Mouse (Mus musculus): Measurements from ENCODE around the gene Ablim2. TPM values are rescaled to one million over a fixed set of nuclear protein-coding genes. Genes with fewer than 3 reads are reported as not detected.
A peak's percentile ranks its signal among the peaks of the same experiment; 100 is the strongest.

Gene Ablim2
- polyA plus RNA-seq, 1 experiment from 2014 or later: 0.94 TPM

DNA sequence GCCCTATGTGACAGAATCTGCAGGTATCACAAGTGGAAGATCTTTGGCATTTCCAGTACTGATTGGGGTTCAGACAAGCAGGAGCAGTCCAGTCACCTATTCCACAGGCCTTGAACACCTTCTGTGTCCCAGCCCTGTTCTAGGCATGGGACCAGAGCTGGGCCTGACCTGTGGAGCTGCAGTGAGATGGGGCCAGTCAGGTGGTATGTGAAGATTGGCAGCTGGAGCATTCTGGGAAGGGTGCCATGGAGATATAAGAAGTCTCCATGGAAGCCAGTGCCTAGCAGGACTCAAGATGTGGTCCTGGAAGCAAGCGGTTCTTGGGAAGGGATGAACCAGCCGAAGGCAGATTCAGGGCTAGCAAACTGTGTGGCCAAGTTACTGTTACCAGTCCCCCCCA is 103.8 kb downstream of the Ablim2 start:
- Histone ChIP-seq H3K9me3 (no peaks in the 10 kb centered on the region), H3K9ac (no peak overlapping the region), H3K36me3 (no peaks in the 10 kb centered on the region), H3K27ac (no peak overlapping the region), H3K4me3 (no peak overlapping the region), H3K27me3 (no peaks in the 10 kb centered on the region), H3K4me1 (no peaks in the 10 kb centered on the region), H3K4me2 (no peak overlapping the region)
- 95% methylated on average over 2 of the region's 2 CpGs for WGBS
- ATAC-seq (ENCODE audit: insufficient number of reproducible peaks, insufficient read depth, low FRiP score, low TSS enrichment, low read depth): no peak

DNA sequence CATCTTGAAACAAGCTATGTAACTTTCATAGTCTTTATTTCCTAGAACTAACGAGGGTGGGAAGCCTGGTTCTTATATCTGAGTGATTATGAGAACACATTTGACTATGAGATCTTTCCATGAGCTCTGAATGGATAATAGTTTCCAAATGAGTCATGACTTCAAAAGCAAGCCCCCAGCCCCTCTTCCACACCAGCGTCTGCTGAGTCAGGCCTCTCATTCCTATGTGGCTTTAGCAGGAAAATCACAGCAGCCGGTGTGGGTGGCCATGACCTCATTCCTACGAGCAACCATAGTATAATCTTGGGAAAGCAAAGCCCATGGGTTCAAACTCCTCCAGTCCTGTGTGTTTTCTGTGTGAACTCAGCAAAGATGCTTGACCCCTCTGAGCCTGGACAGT is 112.3 kb downstream of the Ablim2 start:
- Histone ChIP-seq H3K27ac (no peak overlapping the region), H3K4me1 (no peaks in the 10 kb centered on the region), H3K36me3 (no peaks in the 10 kb centered on the region), H3K9ac (no peak overlapping the region), H3K9me3 (no peaks in the 10 kb centered on the region), H3K4me2 (no peak overlapping the region), H3K4me3 (no peak overlapping the region), H3K27me3 (no peaks in the 10 kb centered on the region)
- ATAC-seq (ENCODE audit: insufficient number of reproducible peaks, insufficient read depth, low FRiP score, low TSS enrichment, low read depth): no peak
- 62% methylated on average over 4 of the region's 4 CpGs for WGBS

DNA sequence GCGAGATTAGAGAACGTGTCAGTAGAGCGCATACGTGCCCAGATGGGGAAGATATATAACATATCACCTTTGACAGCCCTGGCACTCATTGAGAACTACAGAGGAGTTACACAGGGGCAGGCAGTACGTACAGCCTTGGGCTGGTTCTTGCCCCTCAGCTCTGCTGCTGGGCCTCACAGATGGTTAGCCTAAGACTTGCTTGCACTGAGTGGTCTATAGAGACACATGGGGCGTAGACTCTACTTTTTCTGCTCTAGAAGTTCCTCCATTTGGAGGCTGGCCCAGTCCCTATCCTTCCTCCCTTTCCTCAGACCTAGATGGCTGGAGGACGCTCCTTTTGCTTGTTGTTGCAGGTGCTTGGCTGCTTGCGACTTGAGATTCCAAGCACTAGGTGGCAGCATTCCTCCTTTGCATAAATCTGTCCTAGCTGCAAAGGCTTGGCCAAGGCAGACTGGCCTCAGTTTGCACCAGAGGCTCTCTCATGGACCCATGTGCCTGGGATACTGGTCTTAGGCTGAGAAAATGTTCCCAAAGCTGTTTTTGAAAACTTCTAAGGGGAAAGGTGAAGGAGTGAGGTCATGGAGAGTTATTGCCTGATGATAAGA is 112.8 kb downstream of the Ablim2 start:
- no peaks in the 10 kb centered on the region for H3K4me1 ChIP-seq
- no peak overlapping the region for H3K27ac ChIP-seq
- no peak overlapping the region for H3K4me3 ChIP-seq
- ATAC-seq (ENCODE audit: insufficient number of reproducible peaks, insufficient read depth, low FRiP score, low TSS enrichment, low read depth): 0 out of 2 replicates have a peak, but pooled peaks have one; percentile 32
- no peak overlapping the region for H3K9ac ChIP-seq
- no peaks in the 10 kb centered on the region for H3K27me3 ChIP-seq
- H3K4me2 ChIP-seq: no peak overlapping the region
- no peaks in the 10 kb centered on the region for H3K36me3 ChIP-seq
- 55% methylated on average over 8 of the region's 8 CpGs for WGBS
- H3K9me3 ChIP-seq: no peaks in the 10 kb centered on the region

DNA sequence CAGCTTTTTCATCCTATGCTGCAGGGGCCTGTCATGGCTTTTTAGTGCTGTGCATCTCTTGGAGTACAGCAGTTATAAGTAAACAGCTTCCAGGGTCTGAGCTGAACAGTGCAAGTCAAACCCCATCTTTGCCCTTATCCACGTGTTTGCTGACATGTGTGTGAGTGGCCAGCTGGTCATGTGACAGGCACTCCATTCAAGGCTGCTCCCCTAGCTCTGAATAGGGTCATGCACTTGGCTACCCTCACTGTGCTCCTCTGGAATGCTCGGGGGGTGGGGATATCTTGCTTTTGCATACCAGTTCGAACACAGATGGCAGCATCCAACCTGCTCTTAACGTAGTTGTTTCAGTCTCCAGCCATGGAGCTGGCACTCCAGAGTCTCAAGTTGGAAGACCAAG is 115.7 kb downstream of the Ablim2 start:
- Histone ChIP-seq H3K4me3 (no peak overlapping the region), H3K27me3 (no peaks in the 10 kb centered on the region), H3K4me2 (no peak overlapping the region), H3K9ac (no peak overlapping the region), H3K36me3 (no peaks in the 10 kb centered on the region), H3K4me1 (no peaks in the 10 kb centered on the region), H3K27ac (no peak overlapping the region), H3K9me3 (no peaks in the 10 kb centered on the region)
- no peak for ATAC-seq (ENCODE audit: insufficient number of reproducible peaks, insufficient read depth, low FRiP score, low TSS enrichment, low read depth)
- WGBS: 44% methylated on average over 4 of the region's 4 CpGs

DNA sequence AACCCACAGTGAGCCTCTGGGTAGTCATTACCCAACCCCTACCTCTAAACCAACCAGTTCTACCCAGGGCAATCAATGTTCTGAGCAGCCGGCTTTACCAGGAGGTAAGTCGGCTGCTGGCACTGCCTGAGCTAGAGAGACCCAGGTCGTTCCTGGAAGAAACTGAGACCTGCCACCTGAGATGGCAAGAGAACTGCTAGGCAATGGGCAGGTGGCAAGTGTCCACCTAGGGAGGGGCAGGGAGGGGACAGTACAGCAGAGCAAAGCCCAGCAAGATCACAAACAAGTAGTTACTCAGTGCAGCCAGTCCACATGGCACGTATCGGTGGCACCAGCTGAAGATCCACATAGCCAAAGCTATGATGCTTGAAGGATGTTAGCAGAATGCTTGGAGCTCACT is 118.6 kb downstream of the Ablim2 start:
- Histone ChIP-seq H3K9me3 (no peaks in the 10 kb centered on the region), H3K4me2 (no peak overlapping the region), H3K9ac (no peak overlapping the region), H3K27me3 (no peaks in the 10 kb centered on the region), H3K4me3 (no peak overlapping the region), H3K27ac (no peak overlapping the region), H3K4me1 (0 out of 2 replicates have a peak, but pooled peaks cover 3% of the 10 kb centered on the region), H3K36me3 (no peaks in the 10 kb centered on the region)
- WGBS: 82% methylated on average over 5 of the region's 5 CpGs
- ATAC-seq (ENCODE audit: insufficient number of reproducible peaks, insufficient read depth, low FRiP score, low TSS enrichment, low read depth): no peak

DNA sequence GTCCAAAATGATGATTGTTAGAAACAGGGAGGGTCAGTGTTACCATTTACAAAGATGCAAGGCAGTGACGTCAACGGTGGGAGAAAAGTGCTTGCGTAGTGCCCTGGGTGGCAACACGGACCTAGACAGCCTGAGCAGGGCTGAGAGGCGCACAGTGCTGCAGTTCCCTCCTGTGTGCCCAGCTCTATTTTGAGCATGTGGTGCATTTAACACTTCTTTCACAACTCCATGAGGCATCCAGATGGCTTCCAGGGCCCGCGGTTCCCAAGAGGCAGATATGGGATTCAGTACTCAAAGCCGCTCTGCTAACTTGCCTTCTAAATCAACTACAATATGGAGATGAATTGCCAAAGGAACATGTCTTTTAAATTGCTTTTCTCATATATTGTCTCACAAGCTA is 121.5 kb downstream of the Ablim2 start:
- ATAC-seq (ENCODE audit: insufficient number of reproducible peaks, insufficient read depth, low FRiP score, low TSS enrichment, low read depth): no peak
- 78% methylated on average over 8 of the region's 8 CpGs for WGBS
- no peaks in the 10 kb centered on the region for H3K27me3 ChIP-seq

DNA sequence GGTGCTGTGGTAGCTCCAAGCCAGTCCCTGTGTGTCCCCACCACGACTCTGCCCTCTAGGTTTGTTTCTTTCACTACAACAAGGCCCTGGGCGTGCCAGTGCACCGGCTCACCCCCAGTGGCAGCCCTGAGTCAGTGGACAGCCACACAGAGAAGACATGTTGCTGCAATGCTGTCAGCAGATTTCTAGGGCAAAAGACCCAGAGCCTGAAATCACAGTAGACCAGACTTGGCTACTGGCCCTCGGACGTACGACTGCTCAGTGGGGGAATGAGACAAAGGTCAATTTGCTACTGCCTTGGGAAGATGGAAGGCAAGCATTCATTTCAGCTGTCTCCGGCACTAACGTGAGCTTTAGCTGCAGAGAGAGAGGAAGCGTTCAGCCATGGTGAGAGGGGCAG is 124.7 kb downstream of the Ablim2 start:
- Histone ChIP-seq H3K4me1 (0 out of 2 replicates have a peak, but pooled peaks cover 3% of the 10 kb centered on the region), H3K27me3 (no peaks in the 10 kb centered on the region), H3K4me3 (no peak overlapping the region), H3K9ac (no peak overlapping the region), H3K27ac (no peak overlapping the region), H3K36me3 (no peaks in the 10 kb centered on the region), H3K4me2 (no peak overlapping the region), H3K9me3 (no peaks in the 10 kb centered on the region)
- ATAC-seq (ENCODE audit: insufficient number of reproducible peaks, insufficient read depth, low FRiP score, low TSS enrichment, low read depth): no peak
- WGBS: 64% methylated on average over 9 of the region's 9 CpGs

More for the DNA sequence above, 121.5 kb downstream of the Ablim2 start:
- Histone ChIP-seq H3K4me3 (no peak overlapping the region), H3K9me3 (no peaks in the 10 kb centered on the region), H3K4me2 (no peak overlapping the region), H3K27ac (no peak overlapping the region), H3K9ac (no peak overlapping the region), H3K36me3 (no peaks in the 10 kb centered on the region), H3K4me1 (0 out of 2 replicates have a peak, but pooled peaks cover 3% of the 10 kb centered on the region)

DNA sequence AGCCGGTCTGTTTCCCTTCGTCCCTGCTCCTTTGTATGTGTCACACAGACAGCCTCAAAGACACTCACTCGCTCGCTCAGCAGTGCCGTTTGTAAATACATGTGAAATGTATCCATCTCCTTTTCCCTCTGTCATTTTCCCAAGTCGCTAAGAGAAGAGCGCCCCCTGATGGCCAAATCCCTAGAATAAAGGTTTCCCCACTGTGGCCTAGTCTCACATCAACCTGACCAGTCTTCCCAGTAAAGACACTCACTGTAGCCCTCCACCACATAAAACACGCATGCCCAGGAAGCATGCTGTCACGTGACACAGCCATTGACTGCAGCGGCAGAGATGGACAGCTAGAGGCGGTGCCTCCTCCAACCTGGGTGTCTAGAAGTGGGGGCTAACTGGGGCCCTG is 126.6 kb downstream of the Ablim2 start:
- no peak overlapping the region for H3K27ac ChIP-seq
- no peak overlapping the region for H3K4me2 ChIP-seq
- H3K4me1 ChIP-seq: 0 out of 2 replicates have a peak, but pooled peaks cover 3% of the 10 kb centered on the region
- no peak overlapping the region for H3K4me3 ChIP-seq
- ATAC-seq (ENCODE audit: insufficient number of reproducible peaks, insufficient read depth, low FRiP score, low TSS enrichment, low read depth): no peak
- no peaks in the 10 kb centered on the region for H3K27me3 ChIP-seq
- no peaks in the 10 kb centered on the region for H3K9me3 ChIP-seq
- WGBS: 40% methylated on average over 11 of the region's 11 CpGs
- no peaks in the 10 kb centered on the region for H3K36me3 ChIP-seq
- H3K9ac ChIP-seq: no peak overlapping the region

DNA sequence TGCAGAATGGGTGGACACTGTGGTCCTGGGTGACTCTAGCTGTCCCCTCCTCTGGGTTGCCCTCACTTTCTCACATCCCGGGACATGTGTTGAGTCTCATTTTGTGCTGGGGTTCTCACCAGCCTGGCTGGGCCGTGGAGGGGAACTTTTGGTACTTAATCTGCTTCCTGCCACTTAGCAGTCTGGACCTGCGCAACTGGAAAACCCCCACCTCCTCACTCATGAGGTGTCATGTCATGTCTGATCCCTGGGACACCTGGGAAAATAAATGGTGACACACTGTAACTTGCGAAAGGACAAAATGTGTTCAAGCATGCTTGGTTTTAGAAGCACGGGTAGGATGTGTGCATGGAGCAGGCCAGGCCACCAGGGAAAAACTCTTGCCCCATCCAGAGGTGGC is 127.0 kb downstream of the Ablim2 start:
- H3K4me3 ChIP-seq: no peak overlapping the region
- H3K27ac ChIP-seq: no peak overlapping the region
- H3K36me3 ChIP-seq: no peaks in the 10 kb centered on the region
- ATAC-seq (ENCODE audit: insufficient number of reproducible peaks, insufficient read depth, low FRiP score, low TSS enrichment, low read depth): no peak
- WGBS: 86% methylated on average over 5 of the region's 5 CpGs
- H3K27me3 ChIP-seq: no peaks in the 10 kb centered on the region
- H3K9ac ChIP-seq: no peak overlapping the region
- H3K9me3 ChIP-seq: no peaks in the 10 kb centered on the region
- H3K4me1 ChIP-seq: 0 out of 2 replicates have a peak, but pooled peaks cover 3% of the 10 kb centered on the region
- no peak overlapping the region for H3K4me2 ChIP-seq

DNA sequence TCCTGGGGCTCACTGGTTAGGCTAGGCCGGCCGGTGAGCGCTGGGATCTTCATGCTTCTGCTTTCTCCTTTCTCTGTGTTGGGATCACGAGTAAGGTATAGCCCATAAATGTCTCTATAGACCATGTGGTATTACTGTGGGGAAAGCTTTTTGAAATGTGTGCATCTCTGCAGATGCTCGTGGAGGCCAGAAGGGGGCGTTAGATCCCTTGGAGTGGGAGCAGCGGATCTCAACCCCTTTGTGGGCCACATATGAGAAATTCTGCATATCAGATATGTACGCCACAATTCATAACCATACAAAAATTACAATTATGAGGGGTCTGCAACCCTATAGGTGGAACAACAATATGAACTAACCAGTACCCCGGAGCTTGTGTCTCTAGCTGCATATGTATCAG is 131.3 kb downstream of the Ablim2 start:
- H3K27ac ChIP-seq: no peak overlapping the region
- 55% methylated on average over 9 of the region's 9 CpGs for WGBS
- H3K9ac ChIP-seq: no peak overlapping the region
- no peaks in the 10 kb centered on the region for H3K9me3 ChIP-seq
- H3K4me3 ChIP-seq: no peak overlapping the region
- peaks cover 9% of the 10 kb centered on the region for H3K27me3 ChIP-seq
- no peak overlapping the region for H3K4me2 ChIP-seq
- no peaks in the 10 kb centered on the region for H3K4me1 ChIP-seq
- no peak for ATAC-seq (ENCODE audit: insufficient number of reproducible peaks, insufficient read depth, low FRiP score, low TSS enrichment, low read depth)
- no peaks in the 10 kb centered on the region for H3K36me3 ChIP-seq

DNA sequence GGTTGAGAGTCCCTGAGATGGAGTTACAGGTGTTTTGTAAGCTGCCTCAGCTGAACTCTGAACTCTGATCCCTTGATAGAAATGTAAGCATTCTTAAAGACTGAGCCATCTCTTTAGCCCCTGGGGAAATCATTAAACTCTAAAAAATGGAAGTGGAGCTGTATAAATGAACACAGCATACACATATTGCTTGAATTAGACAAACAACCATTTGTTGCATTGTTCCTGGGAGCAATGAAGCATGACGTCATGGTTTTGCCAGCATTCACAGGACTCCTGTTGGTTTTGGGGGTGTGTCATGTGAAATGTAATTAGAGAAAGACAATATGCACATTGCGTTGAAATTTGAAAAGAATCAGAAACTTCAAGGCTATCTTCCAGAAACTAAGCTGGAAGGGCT is 132.0 kb downstream of the Ablim2 start:
- Histone ChIP-seq H3K4me3 (no peak overlapping the region), H3K9me3 (no peaks in the 10 kb centered on the region), H3K4me2 (no peak overlapping the region), H3K4me1 (peaks cover 4% of the 10 kb centered on the region; the same call in 1 of the 2 replicates), H3K27ac (no peak overlapping the region), H3K9ac (no peak overlapping the region), H3K27me3 (peaks cover 9% of the 10 kb centered on the region), H3K36me3 (no peaks in the 10 kb centered on the region)
- WGBS: 26% methylated on average over 2 of the region's 2 CpGs
- ATAC-seq (ENCODE audit: insufficient number of reproducible peaks, insufficient read depth, low FRiP score, low TSS enrichment, low read depth): no peak

DNA sequence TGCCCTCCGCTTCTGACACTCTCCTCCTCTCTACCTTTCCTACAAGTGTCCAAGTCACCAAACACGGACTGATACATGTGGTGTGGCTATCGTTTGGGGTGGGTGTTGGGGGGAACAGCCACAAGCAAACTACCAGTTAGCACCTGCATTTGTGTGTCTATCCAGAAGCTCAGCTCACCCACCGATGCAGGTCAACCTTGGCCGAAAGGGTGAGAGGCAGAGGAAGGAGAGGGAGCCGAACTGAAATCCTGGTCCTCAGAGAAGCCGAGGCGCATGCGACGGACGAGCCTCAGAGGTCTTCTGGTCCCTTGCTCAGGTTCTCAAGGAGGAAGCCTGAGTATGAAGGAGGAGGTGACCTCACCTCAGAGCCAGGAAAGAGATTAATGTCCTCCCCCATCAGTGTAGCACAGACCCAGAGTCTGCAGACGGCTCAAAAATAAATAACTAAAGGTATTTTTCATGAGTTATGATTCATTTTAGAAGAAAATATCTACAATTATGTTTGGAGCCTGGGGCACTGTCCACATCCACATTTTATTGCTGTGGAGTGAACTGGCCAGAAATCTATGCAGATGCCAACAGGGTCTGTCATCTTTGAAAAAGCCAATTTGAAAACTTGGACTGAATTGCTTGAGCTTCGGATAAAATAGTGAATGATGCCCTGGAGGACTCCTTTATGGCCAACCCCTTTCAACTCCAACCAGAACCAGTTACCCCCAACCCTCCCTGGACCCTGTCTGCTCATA is 133.5 kb downstream of the Ablim2 start:
- 89% methylated on average over 13 of the region's 13 CpGs for WGBS
- H3K4me3 ChIP-seq: no peak overlapping the region
- peaks cover 12% of the 10 kb centered on the region; the same call in 1 of the 2 replicates for H3K4me1 ChIP-seq
- H3K36me3 ChIP-seq: no peaks in the 10 kb centered on the region
- H3K27ac ChIP-seq: no peak overlapping the region
- no peaks in the 10 kb centered on the region for H3K9me3 ChIP-seq
- no peak overlapping the region for H3K9ac ChIP-seq
- ATAC-seq (ENCODE audit: insufficient number of reproducible peaks, insufficient read depth, low FRiP score, low TSS enrichment, low read depth): no peak
- no peak overlapping the region for H3K4me2 ChIP-seq
- H3K27me3 ChIP-seq: peaks cover 9% of the 10 kb centered on the region
